Comparison of ENCODE assay signal across 10 mouse cellular contexts in the genomic region with DNA sequence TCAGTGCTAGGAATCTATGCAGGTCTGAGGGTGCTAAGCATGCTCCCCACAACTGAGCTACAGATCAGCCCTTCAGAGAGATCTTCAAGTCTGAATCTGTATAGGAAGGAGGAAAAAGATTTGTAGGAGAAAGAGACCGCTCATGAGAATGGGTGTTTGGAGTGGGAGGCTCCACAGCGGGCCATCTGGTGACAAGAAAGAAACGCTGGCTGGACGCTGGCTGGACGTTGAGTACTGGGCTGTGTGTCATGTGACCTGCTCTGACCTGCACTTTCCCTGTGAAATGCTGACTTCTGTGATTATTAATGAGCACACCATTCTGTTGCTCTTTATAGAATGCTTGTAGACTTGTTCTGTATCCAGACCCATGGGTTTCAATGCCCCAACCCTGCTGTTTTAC. TPM values are rescaled to one million over a fixed set of nuclear protein-coding genes. Genes with fewer than 3 reads are reported as not detected.
DNase-seq lines count a peak whose midpoint lies in the region; ATAC-seq and TF ChIP-seq lines count a peak whose summit lies in the region.
"Had no signal": no experiment of that assay in that cellular context is flagged by ENCODE, and none has a peak within 500 bp of the region (broad histone marks: within the 10 kb centered on the region; RNA-seq: fewer than 3 reads in every experiment).

No protein-coding gene starts in this region.

- no peak overlapping the region for H3K4me3 ChIP-seq in midbrain, embryonic 11.5 days (ENCODE audit: low read depth, low read length)
- no peak overlapping the region for H3K4me3 ChIP-seq in midbrain, embryonic 16.5 days (ENCODE audit: low read depth, low read length)
- no peak overlapping the region for H3K4me3 ChIP-seq in kidney, embryonic 14.5 days (ENCODE audit: low read length)
- no peak overlapping the region for H3K4me3 ChIP-seq in small intestine, adult 2 months (ENCODE audit: low read depth, low read length)
- H3K4me3 ChIP-seq: limb, embryonic 15.5 days; neural tube, embryonic 13.5 days had no signal

- no peaks in the 10 kb centered on the region for H3K36me3 ChIP-seq in midbrain, embryonic 11.5 days (ENCODE audit: control insufficient read depth, insufficient read depth, low read length)
- peaks cover 9% of the 10 kb centered on the region; the same call in 1 of the 2 replicates for H3K36me3 ChIP-seq in midbrain, embryonic 16.5 days (ENCODE audit: control insufficient read depth, insufficient read depth, low read length)
- peaks cover 4% of the 10 kb centered on the region; the same call in 1 of the 2 replicates for H3K36me3 ChIP-seq in kidney, embryonic 14.5 days (ENCODE audit: control insufficient read depth, insufficient read depth, low read length)
- peaks cover 25% of the 10 kb centered on the region for H3K36me3 ChIP-seq in small intestine, adult 2 months (ENCODE audit: control insufficient read depth, insufficient read depth, low read length)

- WGBS in midbrain, embryonic 11.5 days, result 68% methylated on average over 5 of the region's 5 CpGs
- WGBS in midbrain, embryonic 16.5 days, result 39% methylated on average over 5 of the region's 5 CpGs
- 27% methylated on average over 5 of the region's 5 CpGs for WGBS in kidney, embryonic 14.5 days
- WGBS in small intestine, adult 2 months, result 72% methylated on average over 5 of the region's 5 CpGs

- no peak overlapping the region for H3K27ac ChIP-seq in midbrain, embryonic 11.5 days (ENCODE audit: low read depth, low read length)
- no peak overlapping the region for H3K27ac ChIP-seq in midbrain, embryonic 16.5 days (ENCODE audit: low read length)
- peak overlapping the region; percentile 65 for H3K27ac ChIP-seq in kidney, embryonic 14.5 days (ENCODE audit: low read depth, low read length)
- peak overlapping the region; percentile 42 for H3K27ac ChIP-seq in small intestine, adult 2 months (ENCODE audit: insufficient read depth, low read depth, low read length)
- H3K27ac ChIP-seq: limb, embryonic 15.5 days; neural tube, embryonic 13.5 days had no signal

- no peaks in the 10 kb centered on the region for H3K9me3 ChIP-seq in midbrain, embryonic 11.5 days (ENCODE audit: control insufficient read depth, low read length)
- H3K9me3 ChIP-seq in midbrain, embryonic 16.5 days (replicated peaks; ENCODE audit: control insufficient read depth, low read length, poor library complexity, severe bottlenecking), result no peaks in the 10 kb centered on the region
- no peaks in the 10 kb centered on the region for H3K9me3 ChIP-seq in kidney, embryonic 14.5 days (ENCODE audit: control insufficient read depth, low read length)
- H3K9me3 ChIP-seq: G1E; limb, embryonic 15.5 days; neural tube, embryonic 13.5 days had no signal

- H3K27me3 ChIP-seq in midbrain, embryonic 11.5 days (ENCODE audit: control insufficient read depth, insufficient read depth, low read length), result no peaks in the 10 kb centered on the region
- no peaks in the 10 kb centered on the region for H3K27me3 ChIP-seq in midbrain, embryonic 16.5 days (ENCODE audit: control insufficient read depth, insufficient read depth, low read depth, low read length)
- no peaks in the 10 kb centered on the region for H3K27me3 ChIP-seq in kidney, embryonic 14.5 days (ENCODE audit: control insufficient read depth, insufficient read depth, low read length)
- H3K27me3 ChIP-seq in small intestine, adult 2 months (ENCODE audit: control insufficient read depth, insufficient read depth, low read length), result no peaks in the 10 kb centered on the region
- H3K27me3 ChIP-seq: limb, embryonic 15.5 days; neural tube, embryonic 13.5 days had no signal

- H3K9ac ChIP-seq in midbrain, embryonic 11.5 days (ENCODE audit: low read length), result no peak overlapping the region
- no peak overlapping the region for H3K9ac ChIP-seq in midbrain, embryonic 16.5 days (ENCODE audit: low read depth, low read length)
- no peak overlapping the region for H3K9ac ChIP-seq in kidney, embryonic 14.5 days (ENCODE audit: low read depth, low read length)
- H3K9ac ChIP-seq: limb, embryonic 15.5 days; neural tube, embryonic 13.5 days had no signal

- H3K4me1 ChIP-seq in midbrain, embryonic 11.5 days (ENCODE audit: control insufficient read depth, insufficient read depth, low read length), result no peaks in the 10 kb centered on the region
- H3K4me1 ChIP-seq in midbrain, embryonic 16.5 days (ENCODE audit: control insufficient read depth, insufficient read depth, low read length), result no peaks in the 10 kb centered on the region
- no peaks in the 10 kb centered on the region for H3K4me1 ChIP-seq in kidney, embryonic 14.5 days (ENCODE audit: control insufficient read depth, insufficient read depth, low read length)
- H3K4me1 ChIP-seq in small intestine, adult 2 months (ENCODE audit: control insufficient read depth, insufficient read depth, insufficient read length, low read length), result no peaks in the 10 kb centered on the region

- ATAC-seq in midbrain, embryonic 11.5 days (ENCODE audit: low FRiP score), result 0 out of 2 replicates have a peak, but pooled peaks have one; percentile 30
- ATAC-seq in midbrain, embryonic 16.5 days, result no peak
- ATAC-seq in kidney, embryonic 14.5 days (ENCODE audit: low FRiP score, low TSS enrichment), result peak; percentile 64; the same call in 1 of the 2 replicates

- DNase-seq in midbrain, embryonic 11.5 days (ENCODE audit: low spot score, missing footprints), result no peak
- peak; percentile 31 for DNase-seq in gastrocnemius, postnatal 10 days
- no peak for DNase-seq in layer of hippocampus, postnatal 36 days
- DNase-seq in spleen, postnatal 10 days (ENCODE audit: low spot score in 2 of 2), result no peak

- no peak for TF ChIP-seq POLR2A in small intestine, adult 2 months (IDR thresholded peaks at IDR 0.05; ENCODE audit: low read depth, low read length)

- H3K4me2 ChIP-seq in midbrain, embryonic 11.5 days, result no peak overlapping the region
- H3K4me2 ChIP-seq in midbrain, embryonic 16.5 days (ENCODE audit: low read length), result no peak overlapping the region
- H3K4me2 ChIP-seq in kidney, embryonic 14.5 days (replicated peaks; ENCODE audit: low read depth, low read length), result no peak overlapping the region
- H3K4me2 ChIP-seq: limb, embryonic 15.5 days; neural tube, embryonic 13.5 days had no signal

- no peak for TF ChIP-seq CTCF in small intestine, adult 2 months (IDR thresholded peaks at IDR 0.05; ENCODE audit: extremely low read depth, insufficient read length, insufficient replicate concordance, low read depth, low read length)

RNA-seq across cellular contexts. Expression of a gene that starts 39.7 kb away (rescaled TPM):
- polyA plus RNA-seq in midbrain, embryonic 11.5 days (2014; fragmentation: Nextera tagmentation; extraction: Ambion mirVana), result 66.5 and 69.2 TPM in 2 replicates
- 12.4 and 12.9 TPM in 2 replicates for polyA plus RNA-seq in midbrain, embryonic 16.5 days (2015; fragmentation: Nextera tagmentation; extraction: Ambion mirVana)
- total RNA-seq in gastrocnemius, postnatal 10 days (2021), result 1 to 10 TPM; 5.2 to 5.8 TPM
- 39.6 and 63.4 TPM in 2 replicates for polyA plus RNA-seq in kidney, embryonic 14.5 days (2014; fragmentation: Nextera tagmentation; extraction: Ambion mirVana)
- 0.03 and 0.15 TPM in 2 replicates for polyA plus RNA-seq in small intestine, adult 2 months (2012; rRNA removed)
- 1 to 10 TPM; 4.4 to 6.0 TPM for total RNA-seq in layer of hippocampus, postnatal 36 days (2021)

RNA-seq across cellular contexts. Expression of a gene that starts 40.1 kb away (rescaled TPM):
- polyA plus RNA-seq in midbrain, embryonic 11.5 days (2014; fragmentation: Nextera tagmentation; extraction: Ambion mirVana), result 46.6 and 46.7 TPM in 2 replicates
- polyA plus RNA-seq in midbrain, embryonic 16.5 days (2015; fragmentation: Nextera tagmentation; extraction: Ambion mirVana), result 78.2 and 91.5 TPM in 2 replicates
- total RNA-seq in gastrocnemius, postnatal 10 days (2021), result 100 to 1,000 TPM; 757 to 836 TPM
- 37.0 and 58.3 TPM in 2 replicates for polyA plus RNA-seq in kidney, embryonic 14.5 days (2014; fragmentation: Nextera tagmentation; extraction: Ambion mirVana)
- polyA plus RNA-seq in small intestine, adult 2 months (2012; rRNA removed), result 13.1 and 23.8 TPM in 2 replicates
- 10 to 100 TPM; 58.6 to 62.7 TPM for total RNA-seq in layer of hippocampus, postnatal 36 days (2021)

Comparison
In these comparisons a context has a peak if more than half of its experiments do, and no peak if none do; other contexts are left out.
1. H3K27ac ChIP-seq: peak in kidney, embryonic 14.5 days (single experiment) and small intestine, adult 2 months (single experiment); none in midbrain, embryonic 11.5 days (single experiment) and midbrain, embryonic 16.5 days (single experiment).
2. RNA of a gene that starts 39.7 kb away (polyA plus RNA-seq): 66.5 to 69.2 TPM in midbrain, embryonic 11.5 days, 39.6 to 63.4 TPM in kidney, embryonic 14.5 days and 12.4 to 12.9 TPM in midbrain, embryonic 16.5 days; 0.03 to 0.15 TPM in small intestine, adult 2 months; every median in the first group is over 10 times any median in the second.